Mouse (Mus musculus): ENCODE results near the gene Taf1b. TPM values are rescaled to one million over a fixed set of nuclear protein-coding genes. Genes with fewer than 3 reads are reported as not detected.

Taf1b gene
- polyA plus RNA-seq, 1 experiment from 2014 or later, result 26.9 TPM

Other genes starting within 250 kb of the Taf1b start
- 0.64 and 0.75 TPM in 2 replicates for gene Grhl1, start 73.9 kb downstream of the Taf1b start, polyA plus RNA-seq (2016; fragmentation: Nextera tagmentation; extraction: Ambion mirVana)
- gene Klf11, start 152.9 kb downstream of the Taf1b start, polyA plus RNA-seq (2016; fragmentation: Nextera tagmentation; extraction: Ambion mirVana), result 19.4 and 19.7 TPM in 2 replicates
- 1.1 and 1.7 TPM in 2 replicates for gene Cys1, start 183.5 kb downstream of the Taf1b start, polyA plus RNA-seq (2016; fragmentation: Nextera tagmentation; extraction: Ambion mirVana)
- 429 and 434 TPM in 2 replicates for gene Rrm2, start 209.9 kb downstream of the Taf1b start, polyA plus RNA-seq (2016; fragmentation: Nextera tagmentation; extraction: Ambion mirVana)